14 mouse cellular contexts compared by ENCODE assay signal in genomic region chr13:110522974-110523373, GRCm38 (mm10).
"Had no signal": no experiment of that assay in that cellular context is flagged by ENCODE, and none has a peak within 500 bp of the region (broad histone marks: within the 10 kb centered on the region; RNA-seq: fewer than 3 reads in every experiment).

No protein-coding gene starts in this region.

- ATAC-seq: midbrain, embryonic 16.5 days had no signal

- DNase-seq: lung, adult 18-20 months; lung, embryonic 14.5 days; lung, postnatal 10 days; lung, postnatal 4 days; midbrain, embryonic 14.5 days; retina, postnatal 1 day; right cerebral cortex, adult 18-20 months; right cerebral cortex, postnatal 25 days; right cerebral cortex, postnatal 4 days; spleen, adult 18-20 months; thymus, adult 18-20 months; thymus, postnatal 14 days; thymus, postnatal 36 days had no signal
